Mouse (Mus musculus): ENCODE data around the gene Pold4.

Pold4 gene

GRCm38 (mm10) chr19:4204889-4205288 is 26.8 kb upstream of the Pold4 start:
- DNase-seq: no peak

- DNase-seq: no peak
Measured at GRCm38 (mm10) chr19:4206971-4207370, 24.7 kb upstream of the Pold4 start.

- DNase-seq: no peak
Measured at GRCm38 (mm10) chr19:4208563-4208962, 23.1 kb upstream of the Pold4 start.

- DNase-seq: no peak
Measured at GRCm38 (mm10) chr19:4211891-4212588, 19.7 kb upstream of the Pold4 start.

- DNase-seq: no peak
Measured at GRCm38 (mm10) chr19:4213524-4213974, 18.1 kb upstream of the Pold4 start.

GRCm38 (mm10) chr19:4214071-4214770 is 17.5 kb upstream of the Pold4 start, which contains the start of the genes Clcf1 and AC109138.7:
Gene Clcf1, plus strand, starts transcription at chr19:4214238.
Gene AC109138.7, plus strand, starts transcription at chr19:4214357.
- no peak for DNase-seq

GRCm38 (mm10) chr19:4214771-4215450 is 16.8 kb upstream of the Pold4 start:
- DNase-seq: no peak

- DNase-seq: no peak
Measured at GRCm38 (mm10) chr19:4215451-4215840, 16.3 kb upstream of the Pold4 start.

GRCm38 (mm10) chr19:4216041-4216685 is 15.5 kb upstream of the Pold4 start:
- DNase-seq: no peak

GRCm38 (mm10) chr19:4217140-4217539 is 14.6 kb upstream of the Pold4 start:
- DNase-seq: no peak

- no peak for DNase-seq
Measured at GRCm38 (mm10) chr19:4217855-4218254, 13.8 kb upstream of the Pold4 start.

GRCm38 (mm10) chr19:4218293-4218692 is 13.4 kb upstream of the Pold4 start:
- DNase-seq: no peak

- no peak for DNase-seq
Measured at GRCm38 (mm10) chr19:4218784-4219183, 12.9 kb upstream of the Pold4 start.

GRCm38 (mm10) chr19:4219943-4220342 is 11.8 kb upstream of the Pold4 start:
- no peak for DNase-seq

GRCm38 (mm10) chr19:4220416-4220815 is 11.3 kb upstream of the Pold4 start:
- no peak for DNase-seq

GRCm38 (mm10) chr19:4220957-4221743 is 10.5 kb upstream of the Pold4 start:
- no peak for DNase-seq

- DNase-seq: no peak
Measured at GRCm38 (mm10) chr19:4222165-4222564, 9.5 kb upstream of the Pold4 start.

GRCm38 (mm10) chr19:4226779-4227178 is 4.9 kb upstream of the Pold4 start:
- DNase-seq: no peak

GRCm38 (mm10) chr19:4227446-4227845 is 4.3 kb upstream of the Pold4 start:
- DNase-seq: no peak

- DNase-seq: peak; percentile 54
Measured at GRCm38 (mm10) chr19:4227894-4228678, 3.6 kb upstream of the Pold4 start.

GRCm38 (mm10) chr19:4228891-4229290 is 2.8 kb upstream of the Pold4 start:
- DNase-seq: no peak
